Mouse (Mus musculus): ENCODE measurements around the gene Mup2. TPM values are rescaled to one million over a fixed set of nuclear protein-coding genes. Genes with fewer than 3 reads are reported as not detected.

Mup2 gene
- not detected in 2 replicates for polyA plus RNA-seq (2012)

DNA sequence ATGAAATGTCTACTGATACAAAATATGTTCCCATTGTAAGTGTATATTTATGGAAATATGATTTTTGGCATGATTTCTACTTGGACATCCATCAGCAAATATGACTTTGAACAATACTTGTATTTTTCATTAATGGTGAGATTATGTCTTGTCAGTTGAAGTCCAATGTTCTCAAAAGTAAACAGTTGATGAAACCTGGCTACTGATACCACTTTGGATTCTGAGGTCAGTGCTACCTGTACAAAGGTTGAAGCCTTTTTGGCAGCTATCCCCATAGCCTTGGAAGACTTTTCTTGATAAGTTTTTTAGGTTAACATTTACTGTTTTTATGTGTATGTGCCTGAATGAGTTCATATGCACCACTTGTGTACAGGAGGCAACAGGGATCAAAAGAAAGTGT lies at the start of gene Mup2:
Gene Mup2 (minus strand): TSS at position 101 of the 400 bp plus-strand sequence.

Other genes with a start within 250 kb of the Mup2 start
- gene Slc46a2, start 239.2 kb downstream of the Mup2 start, polyA plus RNA-seq (2012), result 0.13 TPM in 1 of 2 replicates, not detected in the other
- not detected in 2 replicates for gene Mup4, start 193.6 kb downstream of the Mup2 start, polyA plus RNA-seq (2012)
- not detected in 2 replicates for gene Mup6, start 190.0 kb downstream of the Mup2 start, polyA plus RNA-seq (2012)
- not detected in 2 replicates for gene Mup7, start 83.8 kb downstream of the Mup2 start, polyA plus RNA-seq (2012)
- not detected in 2 replicates for gene Mup8, start 68.3 kb upstream of the Mup2 start, polyA plus RNA-seq (2012)

Data from megakaryocyte-erythroid progenitor cell, adult 5 weeks (primary cell).